Mouse (Mus musculus) macrophage (primary cell): ENCODE measurements around the gene Fzd7. TPM values are rescaled to one million over a fixed set of nuclear protein-coding genes. Genes with fewer than 3 reads are reported as not detected.

Experiments used
- H3K27ac ChIP-seq: fragments of 350-480 bp; formaldehyde crosslinking; 2 replicates; pipeline ENCODE4 v1.9.0; 2021
- H3K36me3 ChIP-seq: fragments of 350-480 bp; formaldehyde crosslinking; 2 replicates; pipeline ENCODE4 v1.9.0; 2021; ENCODE audit errors: inconsistent target
- H3K4me3 ChIP-seq: fragments of 350-480 bp; formaldehyde crosslinking; 2 replicates; pipeline ENCODE4 v1.9.0; 2021; ENCODE audit errors: inconsistent target
- H3K79me2 ChIP-seq: fragments of 350-480 bp; formaldehyde crosslinking; 2 replicates; pipeline ENCODE4 v1.9.0; 2021; ENCODE audit errors: inconsistent target
- WGBS: methylation state at CpG from one replicate; pipeline ENCODE4 v1.1.7; 2026; ENCODE audit warnings: inconsistent platforms; ENCODE audit not compliant: missing documents; 5-methylcytosine and 5-hydroxymethylcytosine counted together
- polyA plus RNA-seq: library from polyadenylated mRNA; stranded (reverse); fragments of 250-400 nt; gene quantifications from 3 replicates; pipeline ENCODE4 v1.2.4, GENCODE M21; 2018; ENCODE audit warnings: inconsistent platforms

Fzd7 gene
- polyA plus RNA-seq, 1 experiment from 2014 or later, result 14.8 TPM

GRCm38 (mm10) chr1:59502355-59502754 lies 20.1 kb downstream of the Fzd7 start:
- Histone ChIP-seq H3K4me3 (no peak overlapping the region), H3K79me2 (no peaks in the 10 kb centered on the region), H3K27ac (no peak overlapping the region), H3K36me3 (no peaks in the 10 kb centered on the region)
- 94% methylated on average over 2 of the region's 2 CpGs for WGBS

DNA sequence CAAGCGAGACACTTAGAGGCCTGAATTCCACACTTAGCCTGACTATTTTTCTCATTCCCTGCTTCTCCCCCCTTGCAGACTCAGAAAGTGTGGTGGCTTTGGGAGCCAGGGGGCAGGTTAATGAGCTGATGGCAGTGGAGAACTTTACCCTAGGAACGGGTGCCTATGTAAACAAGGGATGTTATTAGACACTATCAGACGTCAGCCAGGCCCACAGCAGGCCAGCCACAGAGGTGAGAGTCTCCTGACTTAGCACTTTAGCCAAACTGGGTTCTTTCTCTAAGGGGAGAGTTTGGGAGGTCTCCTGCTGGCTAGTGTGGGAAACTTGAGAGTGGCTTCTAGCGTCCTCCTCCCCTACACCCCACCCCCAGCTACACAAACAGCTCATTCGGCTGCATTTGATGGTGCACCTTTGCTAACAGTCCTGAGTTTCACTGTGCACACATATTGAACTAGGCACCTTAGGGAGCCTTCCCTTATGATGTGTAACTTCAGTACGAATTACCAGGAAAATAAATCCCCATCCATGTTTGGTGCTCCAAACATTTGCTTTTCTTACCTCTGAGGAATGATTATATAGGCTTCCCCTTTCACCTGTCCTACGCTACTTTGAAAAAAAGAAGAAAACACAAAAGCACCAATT lies 21.6 kb downstream of the Fzd7 start:
- Histone ChIP-seq H3K4me3 (no peak overlapping the region), H3K79me2 (no peaks in the 10 kb centered on the region), H3K36me3 (no peaks in the 10 kb centered on the region), H3K27ac (no peak overlapping the region)
- 91% methylated on average over 7 of the region's 7 CpGs for WGBS

GRCm38 (mm10) chr1:59504302-59504700 lies 22.1 kb downstream of the Fzd7 start:
- Histone ChIP-seq H3K4me3 (no peak overlapping the region), H3K36me3 (no peaks in the 10 kb centered on the region), H3K79me2 (no peaks in the 10 kb centered on the region), H3K27ac (no peak overlapping the region)
- WGBS, result 79% methylated on average over 2 of the region's 2 CpGs

DNA sequence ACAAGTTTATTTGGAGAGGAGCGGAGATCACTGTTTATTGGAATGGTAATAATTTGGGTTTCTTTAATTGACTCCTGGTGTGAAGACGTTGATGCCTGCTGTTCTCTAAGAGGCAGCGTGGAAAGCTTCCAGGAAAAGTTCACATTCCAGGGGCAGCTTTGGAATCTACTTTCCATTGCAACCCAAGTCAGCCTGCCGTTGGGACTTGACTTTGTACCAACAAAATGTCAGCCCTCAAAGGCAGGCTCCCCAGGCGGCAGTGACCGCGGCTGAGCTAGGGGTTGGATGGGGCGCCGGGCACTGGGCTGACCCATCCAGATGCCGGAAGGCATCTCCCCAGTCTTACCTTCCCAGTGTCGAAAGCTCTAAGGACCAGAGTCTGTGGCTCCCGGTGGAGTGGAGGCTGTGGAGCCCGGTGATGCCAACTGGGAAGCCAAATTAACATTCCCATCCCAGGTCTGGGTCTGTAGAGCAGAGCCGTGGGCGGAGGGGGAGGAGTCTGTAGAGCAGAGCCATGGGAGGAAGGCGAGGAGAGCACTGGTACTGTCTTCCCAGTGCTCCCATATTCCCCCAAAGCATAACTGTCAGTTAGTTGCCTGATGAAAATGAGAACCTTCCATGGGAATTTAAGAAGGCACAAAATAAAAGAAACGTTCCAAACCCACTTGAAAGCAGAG lies 26.4 kb downstream of the Fzd7 start:
- H3K27ac ChIP-seq, result no peak overlapping the region
- no peak overlapping the region for H3K4me3 ChIP-seq
- H3K36me3 ChIP-seq, result no peaks in the 10 kb centered on the region
- WGBS, result 77% methylated on average over 17 of the region's 17 CpGs
- H3K79me2 ChIP-seq, result no peaks in the 10 kb centered on the region

DNA sequence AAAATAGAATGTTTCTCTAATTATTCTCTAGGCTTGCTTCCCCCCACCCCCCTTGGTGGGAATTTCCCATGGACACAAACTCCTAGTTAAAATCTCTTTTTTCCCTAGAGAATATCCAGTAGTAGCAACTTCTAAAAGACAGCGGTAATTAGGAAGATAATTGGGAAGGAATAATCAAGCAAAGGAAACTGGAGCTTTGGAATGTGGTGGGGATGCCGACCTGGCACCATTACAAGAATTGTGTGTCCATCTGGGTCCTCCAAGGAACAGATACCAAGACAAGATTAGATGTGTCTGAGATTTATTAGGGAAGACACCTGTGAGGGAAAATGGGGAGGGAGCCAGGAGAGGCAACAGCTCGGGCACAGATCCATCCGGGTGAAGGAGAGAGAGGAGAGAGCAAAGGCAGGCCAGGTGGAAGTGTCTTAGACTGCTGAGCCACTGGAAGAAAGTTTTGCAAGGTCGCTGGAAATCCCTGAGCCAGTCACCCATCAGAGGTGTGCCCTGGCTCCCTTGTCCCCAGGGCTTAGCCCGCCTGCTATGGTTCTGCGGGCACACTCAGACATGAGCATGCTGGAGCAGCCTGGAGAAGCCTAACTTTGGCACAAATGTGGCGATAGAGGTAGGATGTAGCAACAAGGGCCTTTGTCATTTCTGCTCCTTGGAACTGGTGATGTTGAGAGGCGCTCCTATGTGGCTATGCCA lies 29.5 kb downstream of the Fzd7 start:
- WGBS, result 96% methylated on average over 9 of the region's 9 CpGs
- H3K27ac ChIP-seq, result no peak overlapping the region
- H3K79me2 ChIP-seq, result no peaks in the 10 kb centered on the region
- H3K36me3 ChIP-seq, result no peaks in the 10 kb centered on the region
- no peak overlapping the region for H3K4me3 ChIP-seq

DNA sequence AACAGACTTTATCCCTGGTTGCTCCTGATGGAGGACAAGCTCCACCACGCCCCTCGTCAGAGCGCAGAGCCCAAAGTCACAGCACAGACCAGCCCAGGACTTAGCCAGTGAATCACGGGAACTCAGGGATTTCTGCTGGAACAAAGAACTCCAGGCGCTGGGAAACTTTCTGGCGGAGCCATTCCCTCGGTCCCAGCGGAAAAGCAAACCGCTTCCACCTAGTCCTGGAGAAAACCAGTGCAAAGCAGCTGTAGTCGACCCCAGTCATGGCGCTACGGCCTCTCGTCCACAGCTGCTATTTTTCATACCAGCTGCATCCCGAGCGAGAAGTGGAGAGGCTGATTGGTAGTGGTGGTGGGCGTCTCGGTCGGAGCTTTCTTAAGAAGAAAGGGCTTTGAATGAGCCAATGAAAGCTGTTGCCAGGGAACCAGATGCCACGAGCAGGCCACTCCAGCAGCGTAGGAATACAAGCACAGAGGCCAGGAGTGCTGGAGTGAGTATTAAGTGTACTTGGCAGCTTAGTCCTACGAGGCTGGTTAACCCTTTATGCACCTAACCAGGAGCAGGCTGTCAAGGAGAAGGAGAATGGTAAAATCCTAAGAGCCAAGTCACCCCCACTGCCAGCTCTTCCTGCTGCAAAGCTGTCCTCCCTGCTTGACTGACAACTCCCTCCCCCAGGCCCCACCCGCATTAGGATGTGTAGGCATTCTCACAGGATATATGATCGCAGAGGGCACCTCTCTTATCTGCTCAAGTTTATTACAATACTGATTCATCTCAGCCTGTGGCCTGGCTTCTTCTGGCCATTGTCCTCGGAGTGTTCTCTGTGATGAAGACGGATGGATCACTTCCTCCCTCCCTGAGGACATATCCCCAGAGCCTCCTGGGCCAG lies 34.0 kb downstream of the Fzd7 start, which contains the start of gene Gm973:
Gm973 (plus strand) TSS at position 239 of the 892 bp plus-strand sequence.
- H3K4me3 ChIP-seq, result no peak within 1 kb of the TSS
- no peaks in the 10 kb centered on the region for H3K36me3 ChIP-seq
- no peak within 1 kb of the TSS for H3K27ac ChIP-seq
- no peaks in the 10 kb centered on the region for H3K79me2 ChIP-seq
- WGBS, result 64% methylated on average over 25 of the region's 25 CpGs

GRCm38 (mm10) chr1:59520226-59520837 lies 38.1 kb downstream of the Fzd7 start:
- Histone ChIP-seq H3K36me3 (no peaks in the 10 kb centered on the region), H3K27ac (no peak overlapping the region), H3K79me2 (no peaks in the 10 kb centered on the region), H3K4me3 (no peak overlapping the region)
- 81% methylated on average over 11 of the region's 11 CpGs for WGBS

- Histone ChIP-seq H3K79me2 (no peaks in the 10 kb centered on the region), H3K27ac (no peak overlapping the region), H3K4me3 (no peak overlapping the region), H3K36me3 (no peaks in the 10 kb centered on the region)
- WGBS, result 100% methylated on average over 1 of the region's 1 CpGs
Measured at GRCm38 (mm10) chr1:59522456-59522855, 40.2 kb downstream of the Fzd7 start.

DNA sequence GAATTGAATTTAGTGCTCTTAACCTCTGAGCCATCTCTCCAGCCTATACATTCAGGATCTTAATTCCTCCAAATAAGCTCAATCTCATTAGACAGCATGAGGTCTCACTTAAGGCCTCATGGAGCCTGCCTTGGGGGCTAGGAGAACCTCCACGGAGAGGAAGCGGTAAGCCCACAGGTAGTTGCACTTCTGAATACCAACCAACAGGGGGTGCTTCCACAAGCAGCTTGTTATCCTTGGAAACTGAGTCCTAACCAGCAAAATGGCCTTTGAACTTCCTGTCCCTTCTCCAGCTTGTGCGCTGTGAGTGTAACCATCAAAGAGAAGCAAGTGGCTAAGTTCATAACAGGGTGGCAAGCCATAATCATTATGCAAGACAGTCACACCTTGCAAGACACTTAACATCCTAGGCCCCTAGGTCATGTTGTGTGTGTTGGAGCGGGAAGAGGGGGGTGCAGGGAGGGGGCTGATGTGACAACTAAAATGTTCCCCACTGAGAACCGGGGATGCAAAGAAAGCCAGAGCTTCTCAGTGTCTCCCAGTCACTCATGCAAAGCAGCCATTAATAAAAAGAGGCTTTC lies 41.2 kb downstream of the Fzd7 start:
- H3K27ac ChIP-seq, result no peak overlapping the region
- no peaks in the 10 kb centered on the region for H3K36me3 ChIP-seq
- no peaks in the 10 kb centered on the region for H3K79me2 ChIP-seq
- WGBS, result 91% methylated on average over 5 of the region's 5 CpGs
- H3K4me3 ChIP-seq, result no peak overlapping the region

DNA sequence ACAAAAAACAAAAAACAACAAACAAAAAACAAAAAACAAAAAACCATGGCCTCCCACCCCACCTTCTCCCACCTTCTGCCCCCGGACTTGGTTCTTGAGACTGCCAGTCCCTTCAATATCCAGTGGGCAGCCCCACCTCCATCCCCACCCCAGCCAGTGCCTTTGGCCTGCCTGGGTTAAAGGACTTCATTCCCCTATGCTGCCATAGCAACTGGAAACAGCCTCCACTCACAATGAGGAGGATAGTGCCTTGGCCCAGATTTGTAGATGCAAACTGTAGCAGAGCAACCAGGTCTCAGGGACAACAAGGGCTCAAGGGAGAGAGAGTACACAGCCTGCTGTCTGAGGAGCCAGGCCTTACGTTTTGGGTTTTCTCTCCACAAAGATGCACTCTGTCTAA lies 41.8 kb downstream of the Fzd7 start:
- Histone ChIP-seq H3K4me3 (no peak overlapping the region), H3K36me3 (no peaks in the 10 kb centered on the region), H3K79me2 (no peaks in the 10 kb centered on the region), H3K27ac (no peak overlapping the region)
- 86% methylated on average over 2 of the region's 2 CpGs for WGBS

- no peak overlapping the region for H3K4me3 ChIP-seq
- 91% methylated on average over 3 of the region's 3 CpGs for WGBS
- H3K36me3 ChIP-seq, result no peaks in the 10 kb centered on the region
Measured at GRCm38 (mm10) chr1:59524759-59525158, 42.5 kb downstream of the Fzd7 start.

GRCm38 (mm10) chr1:59527219-59527618 lies 45.0 kb downstream of the Fzd7 start:
- 96% methylated on average over 6 of the region's 6 CpGs for WGBS
- no peaks in the 10 kb centered on the region for H3K36me3 ChIP-seq
- no peaks in the 10 kb centered on the region for H3K79me2 ChIP-seq
- no peak overlapping the region for H3K4me3 ChIP-seq
- no peak overlapping the region for H3K27ac ChIP-seq

More at GRCm38 (mm10) chr1:59524759-59525158, 42.5 kb downstream of the Fzd7 start:
- Histone ChIP-seq H3K27ac (no peak overlapping the region), H3K79me2 (no peaks in the 10 kb centered on the region)

DNA sequence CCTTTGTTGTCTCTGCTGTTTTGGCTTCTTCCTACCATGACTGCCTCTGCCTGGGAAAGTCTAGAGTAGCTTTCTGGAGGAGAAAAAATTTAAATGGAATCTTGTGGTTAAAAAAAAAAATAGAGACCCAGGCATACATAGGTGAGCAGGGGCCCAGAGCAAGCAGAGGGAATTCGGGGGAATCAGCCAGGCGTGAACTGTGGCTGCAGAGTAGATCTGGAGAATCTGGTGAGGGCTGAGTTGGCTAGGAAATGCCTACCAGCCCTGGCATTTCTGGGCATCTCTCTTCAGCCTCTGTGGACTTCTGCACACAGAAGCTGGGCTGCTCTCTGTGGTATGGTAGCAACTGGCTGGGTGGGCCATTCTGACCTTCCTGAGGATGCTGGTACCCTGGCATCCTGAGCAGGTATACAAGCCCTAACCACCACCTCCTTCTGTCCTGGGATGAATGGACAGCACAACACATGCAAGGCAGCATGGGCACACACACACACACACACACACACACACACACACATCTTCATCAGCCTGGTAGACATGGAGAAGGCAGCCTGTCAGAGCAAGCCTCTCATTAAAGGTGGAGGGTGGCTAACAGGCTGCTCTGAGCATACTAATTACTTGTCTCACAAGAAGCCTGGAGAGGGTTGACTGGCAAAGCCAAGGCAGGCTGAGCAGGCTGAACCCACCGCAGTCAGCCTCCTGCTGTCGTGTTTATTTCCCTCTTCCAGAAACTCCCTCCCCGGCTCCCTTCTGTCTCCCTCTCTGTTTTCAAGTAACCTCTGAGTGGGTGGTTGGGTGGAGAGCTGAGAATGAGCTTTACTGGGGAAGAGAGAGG lies 53.0 kb downstream of the Fzd7 start:
- no peaks in the 10 kb centered on the region for H3K36me3 ChIP-seq
- no peaks in the 10 kb centered on the region for H3K79me2 ChIP-seq
- no peak overlapping the region for H3K27ac ChIP-seq
- H3K4me3 ChIP-seq, result no peak overlapping the region
- WGBS, result 85% methylated on average over 3 of the region's 5 CpGs
